Mouse (Mus musculus): Measurements from ENCODE around the gene Cyp2c68. TPM values are rescaled to one million over a fixed set of nuclear protein-coding genes. Genes with fewer than 3 reads are reported as not detected.
"Not testable (repeated sequence)": the region's sequence is repeated elsewhere in the genome, so short reads cannot be mapped to it uniquely, and the experiment has no call there.

The Cyp2c68 gene
- polyA plus RNA-seq (2015; fragmentation: Nextera tagmentation; extraction: Ambion mirVana) = 0.10 TPM in 1 of 2 replicates, not detected in the other

DNA sequence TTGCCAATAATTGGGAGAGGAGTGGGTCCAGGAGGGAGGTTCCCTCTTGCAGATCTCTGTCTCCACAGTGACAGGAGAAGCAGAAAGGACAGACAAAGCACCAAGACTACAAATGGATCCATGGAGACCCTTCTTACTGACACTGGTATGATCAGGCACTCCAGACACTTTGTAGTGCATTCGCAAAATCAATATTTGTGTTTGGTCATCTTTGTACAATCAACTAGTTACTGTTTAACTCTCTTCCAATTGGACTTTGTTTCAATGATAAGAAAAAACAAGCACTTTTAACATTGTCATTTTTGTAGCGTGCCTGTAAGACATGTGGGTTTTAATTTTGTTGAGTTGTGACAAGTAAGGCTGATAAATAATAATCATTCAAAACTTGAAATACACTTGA is at the start of gene Cyp2c68:
Gene Cyp2c68 (minus strand): TSS at position 135 of the 400 bp plus-strand sequence.
- H3K9ac ChIP-seq = no peak within 1 kb of the TSS
- H3K4me2 ChIP-seq = no peak within 1 kb of the TSS
- 89% methylated on average over 2 of the region's 2 CpGs for WGBS
- H3K9me3 ChIP-seq (replicated peaks) = no peaks in the 10 kb centered on the region
- no peaks in the 10 kb centered on the region for H3K4me1 ChIP-seq
- no peaks in the 10 kb centered on the region for H3K36me3 ChIP-seq (ENCODE audit: poor library complexity, severe bottlenecking)
- no peaks in the 10 kb centered on the region for H3K27me3 ChIP-seq
- H3K27ac ChIP-seq = no peak within 1 kb of the TSS
- H3K4me3 ChIP-seq = no peak within 1 kb of the TSS
- ATAC-seq = no peak

DNA sequence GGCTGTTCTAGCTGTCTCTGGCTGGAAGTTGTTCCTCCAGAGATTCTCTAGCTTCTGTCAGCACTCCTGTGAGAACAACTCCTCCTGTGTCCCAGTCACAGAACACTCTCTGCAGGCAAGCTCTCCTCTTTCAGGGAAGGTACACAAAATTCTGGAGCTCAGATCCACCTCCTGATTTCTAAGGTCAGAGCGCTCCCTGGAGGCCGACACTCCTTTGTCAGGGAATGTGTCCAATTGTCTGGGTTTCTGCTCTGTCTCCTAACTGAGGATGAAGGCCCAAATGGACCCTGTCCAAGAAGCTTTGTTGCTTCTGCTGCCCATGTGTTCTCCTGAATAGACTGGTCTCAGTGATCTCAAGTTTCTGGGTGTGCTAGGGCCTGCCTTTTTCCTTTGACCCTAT is 44.6 kb upstream of the Cyp2c68 start:
- H3K27ac ChIP-seq; H3K4me1 ChIP-seq; ATAC-seq; H3K9me3 ChIP-seq (replicated peaks); H3K4me3 ChIP-seq; H3K4me2 ChIP-seq; H3K27me3 ChIP-seq; H3K9ac ChIP-seq; H3K36me3 ChIP-seq (ENCODE audit: poor library complexity, severe bottlenecking): not testable (repeated sequence)
- 76% methylated on average over 2 of the region's 2 CpGs for WGBS

DNA sequence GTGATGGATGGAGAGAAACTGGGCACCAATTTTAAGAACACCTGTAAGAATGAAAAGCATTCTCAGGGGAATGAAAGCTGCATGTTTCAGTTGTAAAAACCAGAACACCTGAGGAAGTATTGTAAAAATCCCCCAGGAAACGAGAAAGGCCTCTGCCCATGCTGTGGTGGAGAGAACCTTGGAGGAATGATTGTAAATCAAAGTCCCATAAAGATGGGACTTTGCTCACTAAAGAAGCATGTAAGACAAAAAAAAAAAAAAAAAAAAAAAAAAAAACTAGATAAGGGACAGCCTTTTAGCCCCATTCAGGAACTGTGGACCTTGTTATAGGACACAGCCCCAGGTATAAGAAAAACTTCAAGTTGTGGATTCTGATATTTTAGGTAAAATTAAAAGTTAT is 4.5 kb upstream of the Cyp2c68 start:
- H3K4me1 ChIP-seq = no peaks in the 10 kb centered on the region
- H3K36me3 ChIP-seq (ENCODE audit: poor library complexity, severe bottlenecking) = no peaks in the 10 kb centered on the region
- H3K9me3 ChIP-seq (replicated peaks) = no peaks in the 10 kb centered on the region
- no peak for ATAC-seq
- H3K4me2 ChIP-seq = no peak overlapping the region
- H3K4me3 ChIP-seq = no peak overlapping the region
- 58% methylated on average over 1 of the region's 1 CpGs for WGBS
- no peaks in the 10 kb centered on the region for H3K27me3 ChIP-seq
- no peak overlapping the region for H3K27ac ChIP-seq
- no peak overlapping the region for H3K9ac ChIP-seq

DNA sequence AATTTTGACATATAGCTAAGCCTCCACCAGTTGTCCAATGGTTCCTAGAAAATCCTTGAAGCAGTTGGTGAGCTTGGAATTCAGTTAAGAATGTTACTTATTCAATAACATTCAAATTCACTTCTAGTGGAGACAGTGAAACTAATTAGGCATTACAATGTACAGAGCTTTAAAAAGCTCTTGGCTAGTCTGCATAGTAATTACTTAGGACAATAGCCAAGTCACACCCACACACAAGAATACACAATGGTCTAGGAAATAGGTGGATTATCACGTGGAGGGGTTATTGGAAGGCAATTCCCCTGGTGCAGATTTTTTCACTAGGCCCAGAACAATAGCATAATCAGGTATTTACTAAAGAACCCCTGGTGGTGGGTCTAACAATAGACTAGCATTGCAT is 3.5 kb upstream of the Cyp2c68 start:
- not testable (repeated sequence) for H3K36me3 ChIP-seq (ENCODE audit: poor library complexity, severe bottlenecking); H3K4me3 ChIP-seq; H3K4me1 ChIP-seq; H3K9ac ChIP-seq; H3K4me2 ChIP-seq; ATAC-seq; H3K27me3 ChIP-seq; H3K9me3 ChIP-seq (replicated peaks); H3K27ac ChIP-seq
- 35% methylated on average over 1 of the region's 1 CpGs for WGBS

- WGBS = 85% methylated on average over 2 of the region's 2 CpGs
Observed at GRCm38 (mm10) chr19:39711116-39711515, 29.7 kb downstream of the Cyp2c68 start.

DNA sequence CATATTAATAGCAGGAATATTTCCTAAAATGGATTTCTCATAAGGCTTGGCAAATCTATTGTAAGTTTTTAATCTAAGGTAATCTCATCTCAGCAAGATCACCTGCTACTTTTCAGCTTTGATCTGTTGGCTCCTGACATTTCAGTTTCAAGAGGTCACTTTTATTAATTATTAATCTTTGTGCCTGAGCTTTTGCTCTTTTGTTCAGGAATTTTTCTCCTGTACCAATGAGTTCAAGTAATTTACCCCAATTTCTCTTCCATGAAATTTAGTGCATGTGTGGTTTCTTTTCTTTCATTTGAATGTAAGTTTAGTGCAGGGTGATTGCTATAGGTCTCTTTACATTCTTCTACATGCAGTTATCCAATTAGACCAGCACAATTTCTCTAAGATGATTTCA is 75.2 kb downstream of the Cyp2c68 start:
- H3K36me3 ChIP-seq (ENCODE audit: poor library complexity, severe bottlenecking); H3K4me3 ChIP-seq; H3K4me2 ChIP-seq; ATAC-seq; H3K4me1 ChIP-seq; H3K9me3 ChIP-seq (replicated peaks); H3K27me3 ChIP-seq; H3K27ac ChIP-seq; H3K9ac ChIP-seq: not testable (repeated sequence)

More at GRCm38 (mm10) chr19:39711116-39711515, 29.7 kb downstream of the Cyp2c68 start:
- not testable (repeated sequence) for H3K9me3 ChIP-seq (replicated peaks); H3K4me3 ChIP-seq; ATAC-seq; H3K4me2 ChIP-seq; H3K9ac ChIP-seq; H3K36me3 ChIP-seq (ENCODE audit: poor library complexity, severe bottlenecking); H3K27ac ChIP-seq; H3K27me3 ChIP-seq; H3K4me1 ChIP-seq

DNA sequence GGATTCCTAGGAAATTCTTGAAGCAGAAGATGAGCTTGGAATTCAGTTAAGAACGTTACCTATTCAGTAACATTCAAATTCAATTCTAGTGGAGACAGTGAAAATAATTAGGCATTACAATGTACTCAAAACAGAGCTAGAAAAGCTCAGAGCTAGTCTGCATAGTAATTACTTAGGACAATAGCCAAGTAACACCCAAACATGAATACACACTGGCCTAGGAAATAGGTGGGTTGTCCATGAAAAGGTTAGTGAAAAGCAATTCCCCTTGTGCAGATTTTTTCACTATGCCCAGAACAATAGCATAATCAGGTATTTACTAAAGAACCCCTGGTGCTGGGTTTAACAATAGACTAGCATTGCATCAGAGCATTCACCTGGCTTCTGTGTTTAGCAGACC is 88.5 kb downstream of the Cyp2c68 start:
- no peak overlapping the region for H3K4me2 ChIP-seq
- no peaks in the 10 kb centered on the region for H3K27me3 ChIP-seq
- H3K9ac ChIP-seq = no peak overlapping the region
- H3K36me3 ChIP-seq (ENCODE audit: poor library complexity, severe bottlenecking) = no peaks in the 10 kb centered on the region
- peaks cover 12% of the 10 kb centered on the region; the same call in 1 of the 2 replicates for H3K9me3 ChIP-seq (replicated peaks)
- ATAC-seq = no peak
- H3K4me1 ChIP-seq = no peaks in the 10 kb centered on the region
- WGBS = 41% methylated on average over 1 of the region's 1 CpGs
- no peak overlapping the region for H3K4me3 ChIP-seq
- H3K27ac ChIP-seq = no peak overlapping the region

- Histone ChIP-seq H3K36me3 (ENCODE audit: poor library complexity, severe bottlenecking) (no peaks in the 10 kb centered on the region), H3K9ac (no peak within 1 kb of the TSS), H3K4me1 (no peaks in the 10 kb centered on the region), H3K27ac (no peak within 1 kb of the TSS), H3K4me2 (no peak within 1 kb of the TSS), H3K4me3 (no peak within 1 kb of the TSS), H3K9me3 (replicated peaks) (peaks cover 16% of the 10 kb centered on the region), H3K27me3 (no peaks in the 10 kb centered on the region)
- 95% methylated on average over 1 of the region's 1 CpGs for WGBS
- ATAC-seq = no peak
Observed at GRCm38 (mm10) chr19:39648938-39649337, 91.9 kb downstream of the Cyp2c68 start, which contains the start of gene Cyp2c67. Gene Cyp2c67 (minus strand): TSS chr19:39649051.

GRCm38 (mm10) chr19:39647519-39647918 is 93.3 kb downstream of the Cyp2c68 start:
- H3K36me3 ChIP-seq (ENCODE audit: poor library complexity, severe bottlenecking) = no peaks in the 10 kb centered on the region
- H3K9ac ChIP-seq = no peak overlapping the region
- H3K27me3 ChIP-seq = no peaks in the 10 kb centered on the region
- no peak overlapping the region for H3K27ac ChIP-seq
- no peaks in the 10 kb centered on the region for H3K4me1 ChIP-seq
- no peak overlapping the region for H3K4me3 ChIP-seq
- peaks cover 16% of the 10 kb centered on the region for H3K9me3 ChIP-seq (replicated peaks)
- 93% methylated on average over 9 of the region's 9 CpGs for WGBS
- ATAC-seq = no peak
- no peak overlapping the region for H3K4me2 ChIP-seq

DNA sequence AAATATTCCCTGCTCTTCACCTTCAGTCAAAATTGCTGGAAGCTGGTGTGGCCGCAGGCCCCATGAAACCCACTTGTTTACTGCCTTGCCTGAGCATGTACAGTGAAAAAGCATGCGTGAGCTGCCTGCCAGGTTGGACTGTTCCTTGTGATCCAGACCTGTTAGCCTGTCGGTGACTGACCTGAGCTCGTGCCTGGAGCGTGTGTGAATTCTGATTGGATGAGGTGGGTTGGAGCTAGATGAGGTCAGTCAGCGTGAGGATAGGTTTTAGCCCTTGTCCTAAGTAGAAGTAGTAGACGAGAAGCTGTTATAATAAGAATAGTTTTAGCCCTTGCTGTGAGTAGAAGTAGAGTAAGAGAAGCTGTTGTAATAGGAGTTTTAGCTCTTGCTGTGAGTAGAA is 96.3 kb downstream of the Cyp2c68 start:
- not testable (repeated sequence) for H3K4me3 ChIP-seq; ATAC-seq; H3K4me1 ChIP-seq; H3K27me3 ChIP-seq; H3K27ac ChIP-seq; H3K9ac ChIP-seq; H3K36me3 ChIP-seq (ENCODE audit: poor library complexity, severe bottlenecking); H3K4me2 ChIP-seq
- peaks cover 11% of the 10 kb centered on the region for H3K9me3 ChIP-seq (replicated peaks)
- 87% methylated on average over 7 of the region's 7 CpGs for WGBS

Other genes starting within 250 kb of the Cyp2c68 start
- gene Cyp2c39, start 230.2 kb downstream of the Cyp2c68 start, polyA plus RNA-seq (2015; fragmentation: Nextera tagmentation; extraction: Ambion mirVana) = not detected in 2 replicates
- not detected in 2 replicates for gene Cyp2c67, start 92.0 kb downstream of the Cyp2c68 start, polyA plus RNA-seq (2015; fragmentation: Nextera tagmentation; extraction: Ambion mirVana)
- gene Cyp2c40, start 71.8 kb upstream of the Cyp2c68 start, polyA plus RNA-seq (2015; fragmentation: Nextera tagmentation; extraction: Ambion mirVana) = not detected in 2 replicates
- gene Cyp2c69, start 145.7 kb upstream of the Cyp2c68 start, polyA plus RNA-seq (2015; fragmentation: Nextera tagmentation; extraction: Ambion mirVana) = not detected in 2 replicates

Data from forebrain, embryonic 13.5 days (tissue).